Mouse (Mus musculus) hematopoietic stem cell, adult 5-6 weeks (primary cell): ENCODE data around the gene Tceal9. TPM values are rescaled to one million over a fixed set of nuclear protein-coding genes. Genes with fewer than 3 reads are reported as not detected.
"Not testable (repeated sequence)": the region's sequence is repeated elsewhere in the genome, so short reads cannot be mapped to it uniquely, and the experiment has no call there.

Experiments used
- ATAC-seq, 2 experiments: fragments of 125-278 bp in 1 of 2; replicated peaks in 1 of 2; 2 replicates each; pipeline ENCODE4 v1.8.0; 2016 to 2017; ENCODE audit warnings: inconsistent platforms in 2 of 2, mild to moderate bottlenecking in 2 of 2, moderate number of reproducible peaks in 2 of 2, low read depth in 1 of 2, moderate TSS enrichment in 1 of 2; ENCODE audit not compliant: low FRiP score in 2 of 2, poor library complexity in 2 of 2, severe bottlenecking in 2 of 2, insufficient read depth in 1 of 2, low TSS enrichment in 1 of 2
- total RNA-seq: library from RNA; stranded (forward); fragments of 172-1452, 232-1000 nt; gene quantifications from 2 replicates; pipeline ENCODE4 v1.2.3, GENCODE M21; 2017

Gene Tceal9
- total RNA-seq, 1 experiment from 2014 or later: 339 TPM

DNA sequence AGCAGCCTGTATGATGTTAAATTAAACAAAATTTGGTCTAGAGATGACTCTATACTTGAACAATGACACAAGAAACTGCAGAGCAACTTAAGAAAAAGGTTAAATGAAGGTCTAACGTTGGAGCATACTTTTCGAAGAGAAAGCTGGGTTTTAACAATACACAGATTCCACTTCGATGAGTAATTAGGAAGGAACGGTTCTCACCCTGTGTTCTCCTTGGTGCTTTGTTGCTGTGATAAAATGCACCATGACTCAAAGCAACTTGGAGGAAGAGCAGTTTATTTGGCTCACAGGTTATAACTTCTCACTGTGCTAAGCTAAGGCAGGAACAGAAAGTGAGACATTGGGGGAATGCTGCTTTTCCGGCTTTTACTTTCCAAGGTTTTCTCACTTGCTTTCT is 22.8 kb downstream of the Tceal9 start:
- ATAC-seq: no peak

DNA sequence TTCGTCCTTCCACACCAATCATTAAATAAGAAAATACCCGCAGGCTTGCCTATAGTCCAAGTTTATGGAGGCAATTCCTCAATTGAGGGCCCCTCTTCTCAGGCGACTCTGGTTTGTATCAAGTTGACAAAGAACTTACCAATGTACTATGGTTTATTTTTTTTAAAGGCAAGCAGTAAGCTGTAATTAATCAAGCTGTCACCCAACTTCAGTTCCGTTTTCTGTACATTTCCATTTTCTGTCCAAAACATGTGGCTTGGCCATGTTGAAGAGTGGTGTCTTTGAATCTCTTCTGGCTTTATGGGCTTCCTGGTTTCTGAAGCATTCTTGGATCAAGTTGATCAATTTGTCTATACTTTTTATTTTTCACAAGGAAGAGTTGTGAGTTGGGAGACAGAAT is 23.3 kb downstream of the Tceal9 start:
- peak; percentile 61 to 64 for ATAC-seq

DNA sequence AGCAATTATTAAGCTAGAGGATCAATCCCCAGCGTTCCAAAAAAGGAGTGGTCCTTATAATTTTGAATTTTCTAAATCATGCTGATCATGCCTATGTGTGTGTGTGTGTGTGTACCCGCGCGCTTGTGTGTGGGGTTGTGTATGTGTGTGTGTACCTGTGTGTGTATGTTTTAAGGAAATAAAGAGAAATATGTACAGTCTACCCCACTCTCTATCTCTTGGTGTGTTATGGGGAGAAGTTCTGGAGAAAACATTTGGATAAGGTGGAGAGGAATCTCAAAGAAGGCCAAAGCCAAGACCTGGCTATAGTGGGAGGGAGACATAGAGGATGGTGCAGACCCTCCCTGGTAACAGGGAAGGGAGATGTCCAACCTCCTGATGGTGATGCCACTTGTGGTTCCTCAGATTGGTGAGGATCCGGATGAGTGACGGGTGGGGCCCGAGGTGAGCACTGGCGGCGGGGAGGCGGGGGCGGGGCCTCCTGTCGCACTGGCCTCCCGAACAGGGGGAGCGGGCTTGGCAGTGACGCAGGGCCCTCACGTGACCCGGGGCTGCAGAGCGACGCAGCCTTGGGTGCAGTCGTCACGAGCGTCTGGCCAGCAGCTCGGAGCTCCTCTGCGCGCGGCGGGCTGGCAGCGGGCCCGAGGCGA is 25.0 kb downstream of the Tceal9 start, which contains the start of gene Bex3:
Gene Bex3 (plus strand): TSS at position 511 of the 650 bp plus-strand sequence.
- ATAC-seq: peak; percentile 87 to 89

DNA sequence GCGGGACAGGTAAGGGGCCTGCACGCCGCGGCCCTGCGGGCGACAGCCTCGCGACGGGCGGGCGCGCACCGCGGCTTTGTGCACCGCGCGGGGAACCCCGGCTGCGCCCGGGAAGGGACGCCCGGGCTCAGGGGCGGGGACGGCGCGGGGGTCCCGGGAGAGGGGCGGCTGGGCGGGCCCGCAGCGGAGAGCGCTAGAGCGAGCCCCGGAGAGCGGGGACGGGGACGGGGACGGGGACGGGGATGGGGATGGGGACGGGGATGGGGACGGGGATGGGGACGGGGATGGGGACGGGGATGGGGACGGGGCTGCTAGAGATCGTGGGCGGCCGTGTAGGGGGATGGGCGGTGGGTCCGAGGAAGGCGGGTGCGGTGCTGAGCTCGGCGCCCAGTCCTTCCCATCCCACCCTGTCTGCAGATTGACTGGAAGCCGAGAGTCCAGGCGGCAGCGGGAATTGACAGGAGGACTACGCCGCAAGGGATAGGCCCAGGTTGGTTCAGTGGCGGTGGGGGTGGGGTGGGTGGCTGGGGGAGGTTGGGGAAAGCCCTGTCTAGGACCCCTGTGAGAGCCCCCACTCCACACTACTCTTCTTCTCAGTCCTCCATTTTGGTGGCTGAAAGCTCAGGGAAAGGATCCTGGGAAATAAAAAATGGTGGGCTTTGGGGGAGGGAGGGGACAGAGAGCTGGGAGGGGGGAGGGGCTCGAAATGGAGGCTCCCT is 25.7 kb downstream of the Tceal9 start:
- ATAC-seq: not testable (repeated sequence)

DNA sequence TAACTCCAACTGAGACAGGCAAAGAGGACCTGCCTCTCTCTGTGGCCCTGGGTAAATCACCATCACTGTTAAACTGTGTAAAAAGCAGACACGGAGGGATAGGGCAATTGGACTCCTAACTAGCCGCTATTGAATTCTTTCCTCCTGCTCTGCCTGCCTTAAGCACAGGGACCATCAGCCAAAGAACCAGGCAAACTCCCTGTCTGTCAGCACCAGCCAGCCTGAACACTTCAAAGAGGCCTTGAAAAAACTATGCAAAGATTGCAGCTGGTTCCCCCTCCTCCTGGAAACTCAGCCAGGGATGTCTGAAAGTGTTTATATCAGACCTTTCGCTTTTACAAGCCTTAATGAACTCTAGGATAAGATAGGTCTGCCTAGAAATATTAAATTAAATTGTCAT is 29.7 kb downstream of the Tceal9 start:
- ATAC-seq: no peak

DNA sequence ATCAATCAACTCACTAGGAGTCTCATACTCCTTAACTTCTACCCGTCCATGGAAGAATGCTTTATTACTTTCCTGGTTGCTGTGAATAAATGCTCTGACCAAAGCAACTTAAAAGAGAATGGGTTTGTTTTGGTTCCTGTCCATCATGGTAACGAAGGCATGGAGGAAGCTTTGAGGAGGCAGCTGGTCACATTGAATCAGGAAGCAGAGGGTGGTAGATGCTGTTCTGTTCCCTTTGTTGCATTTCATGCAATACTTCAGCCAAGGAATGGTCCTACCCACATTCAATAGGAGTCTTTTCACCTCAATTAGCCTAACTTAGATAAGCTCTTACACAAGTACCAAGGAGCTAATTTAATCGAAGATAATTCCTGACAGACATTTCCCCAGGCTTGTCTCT is 30.5 kb downstream of the Tceal9 start:
- no peak for ATAC-seq

DNA sequence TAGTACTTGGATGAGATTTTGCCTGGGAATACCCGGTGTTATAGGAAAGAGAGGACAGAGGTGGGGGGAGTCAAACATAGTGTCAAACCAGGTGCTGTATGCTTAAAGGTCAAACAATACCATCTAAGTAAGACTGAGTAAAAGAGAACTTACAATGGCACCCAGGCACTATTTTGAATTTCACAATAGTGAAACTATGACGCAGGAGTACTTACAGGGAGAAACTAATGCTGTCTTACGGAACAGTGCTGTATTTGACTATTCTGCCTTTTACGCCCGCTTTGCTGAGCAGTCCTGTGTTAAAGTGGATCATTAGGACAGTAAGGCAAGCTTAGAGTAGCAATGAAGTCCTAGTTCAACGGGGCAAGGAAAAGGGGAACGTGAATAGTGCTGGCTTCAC is 32.7 kb downstream of the Tceal9 start:
- ATAC-seq: no peak

DNA sequence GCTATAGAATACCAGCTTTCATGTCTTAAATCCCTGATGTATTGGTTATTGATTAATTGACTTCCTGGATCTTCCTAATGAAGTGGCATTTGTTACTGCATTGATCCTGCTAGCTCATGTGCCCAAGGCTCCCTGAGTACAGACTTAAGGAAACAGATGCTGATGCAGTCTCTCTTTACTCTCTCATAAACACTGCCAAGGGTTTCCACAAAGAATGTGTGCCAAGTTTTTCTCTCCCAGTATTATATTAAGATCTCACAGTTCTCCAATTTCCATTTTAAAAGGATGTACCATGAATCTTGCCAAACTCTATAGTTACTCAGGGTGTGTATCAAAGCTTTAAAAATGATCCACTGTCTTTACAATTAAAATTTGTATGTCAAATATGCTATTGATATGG is 33.5 kb downstream of the Tceal9 start:
- ATAC-seq: no peak

DNA sequence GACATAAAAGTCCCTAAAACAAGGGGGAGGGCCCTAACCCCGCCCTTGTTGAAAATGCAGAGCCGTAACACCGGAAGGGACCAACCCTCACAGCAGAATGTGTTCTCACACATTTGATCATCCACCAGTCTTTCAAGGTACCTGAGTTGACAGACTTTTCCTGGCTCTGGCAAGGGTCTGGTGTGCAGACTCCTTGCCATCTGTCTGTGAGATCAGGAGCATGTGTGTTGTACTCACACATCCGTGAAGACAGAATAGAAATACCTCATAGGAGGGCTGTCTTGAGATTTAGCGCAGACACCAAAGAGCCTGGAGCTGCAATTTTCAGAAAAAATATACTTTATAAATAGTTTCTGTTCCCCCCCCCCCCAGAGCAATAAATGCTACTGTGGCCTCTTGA is 34.5 kb downstream of the Tceal9 start:
- no peak for ATAC-seq

DNA sequence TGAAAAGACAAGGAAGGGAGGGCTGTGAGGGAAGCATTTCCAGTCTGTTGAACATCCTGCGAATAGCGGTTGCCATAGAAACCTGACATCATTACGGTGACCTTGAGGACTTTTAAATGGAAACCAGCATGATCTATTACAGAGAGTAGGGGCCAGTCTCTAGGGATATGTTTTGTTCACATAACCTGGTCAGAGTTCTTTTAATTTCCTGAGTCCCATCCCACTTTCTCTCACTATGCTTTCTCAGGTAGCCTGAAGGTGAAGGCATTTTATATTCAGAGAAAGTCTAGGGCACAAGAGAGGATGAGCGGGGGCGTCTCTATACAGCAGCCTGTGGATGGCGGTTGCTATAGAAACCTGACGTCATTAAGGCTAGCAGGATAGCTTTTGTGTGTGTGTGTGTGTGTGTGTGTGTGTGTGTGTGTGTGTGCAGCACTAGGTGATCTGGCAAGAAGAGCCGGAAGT is 46.0 kb downstream of the Tceal9 start:
- no peak for ATAC-seq

Other genes starting within 250 kb of the Tceal9 start
- not detected in 2 replicates for gene Arxes1, start 211.7 kb upstream of the Tceal9 start, total RNA-seq
- 1.2 and 3.5 TPM in 2 replicates for gene Bex2, start 176.8 kb upstream of the Tceal9 start, total RNA-seq
- gene Nxf3, start 159.8 kb upstream of the Tceal9 start, total RNA-seq: not detected in 2 replicates
- 17.6 and 26.4 TPM in 2 replicates for gene Bex4, start 106.1 kb upstream of the Tceal9 start, total RNA-seq
- 90.9 and 95.8 TPM in 2 replicates for gene Tceal8, start 72.7 kb upstream of the Tceal9 start, total RNA-seq
- gene Tceal5, start 41.2 kb upstream of the Tceal9 start, total RNA-seq: 1.6 and 10.1 TPM in 2 replicates
- not detected in 2 replicates for gene Tceal7, start 30.3 kb upstream of the Tceal9 start, total RNA-seq
- gene Bex1, start 29.6 kb upstream of the Tceal9 start, total RNA-seq: 35.0 and 39.9 TPM in 2 replicates
- gene Bex3, start 25.2 kb downstream of the Tceal9 start, total RNA-seq: 162 and 194 TPM in 2 replicates